Mouse (Mus musculus) CD4-positive helper T cell, adult 2 months (primary cell): ENCODE measurements around the gene Rnf222.
"Not testable (repeated sequence)": the region's sequence is repeated elsewhere in the genome, so short reads cannot be mapped to it uniquely, and the experiment has no call there.

Experiments
- DNase-seq: peaks from one replicate; pipeline ENCODE4 v3.0.0-alpha.2; 2012; ENCODE audit warnings: low read depth, missing footprints, low spot score

Rnf222 gene

GRCm38 (mm10) chr11:68911531-68912177, 23.3 kb downstream of the Rnf222 start:
- DNase-seq = no peak

DNA sequence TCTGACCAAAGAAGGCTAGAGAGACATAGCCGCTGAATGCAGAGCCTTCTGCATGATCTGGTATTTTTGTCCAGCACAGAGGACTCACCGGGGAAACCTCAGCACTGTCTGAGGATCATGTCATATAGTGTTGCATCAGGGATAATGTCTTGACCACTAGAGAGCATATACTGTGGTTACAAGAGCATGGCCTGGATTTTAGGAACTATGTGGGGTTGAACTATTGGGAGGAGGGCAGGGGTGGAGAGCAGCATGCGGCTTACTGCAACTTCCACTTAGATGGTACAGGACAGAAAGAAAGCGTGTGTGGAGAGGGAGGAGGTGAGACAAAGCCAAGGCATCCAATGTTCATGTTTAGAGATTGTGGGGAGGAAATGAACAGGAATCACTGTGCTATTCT, 26.2 kb downstream of the Rnf222 start:
- no peak for DNase-seq

- no peak for DNase-seq
Measured at GRCm38 (mm10) chr11:68923191-68923590, 34.8 kb downstream of the Rnf222 start.

- DNase-seq = no peak
Measured at GRCm38 (mm10) chr11:68924749-68925148, 36.4 kb downstream of the Rnf222 start.

DNA sequence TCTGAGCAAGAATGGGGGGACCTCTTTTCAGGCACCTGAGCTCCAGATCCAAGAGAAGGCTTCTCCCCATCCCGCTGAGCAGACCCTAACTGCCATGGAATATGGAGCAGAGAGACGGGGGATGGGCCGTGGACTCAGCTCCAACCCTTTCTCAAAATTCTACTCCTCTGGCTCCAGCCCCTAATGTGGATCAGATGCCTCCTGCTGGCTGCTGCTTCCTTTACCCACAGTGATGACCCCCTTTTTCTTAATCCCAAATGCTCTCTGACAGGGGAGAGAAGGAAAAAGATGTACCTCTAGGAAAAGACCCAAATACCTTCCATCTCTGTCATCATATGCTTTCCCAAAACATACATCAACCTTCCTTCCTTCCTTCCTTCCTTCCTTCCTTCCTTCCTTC, 38.6 kb downstream of the Rnf222 start, which contains the start of gene Odf4:
TSS of gene Odf4 (minus strand) at position 101 of the 400 bp plus-strand sequence.
- DNase-seq = no peak

DNA sequence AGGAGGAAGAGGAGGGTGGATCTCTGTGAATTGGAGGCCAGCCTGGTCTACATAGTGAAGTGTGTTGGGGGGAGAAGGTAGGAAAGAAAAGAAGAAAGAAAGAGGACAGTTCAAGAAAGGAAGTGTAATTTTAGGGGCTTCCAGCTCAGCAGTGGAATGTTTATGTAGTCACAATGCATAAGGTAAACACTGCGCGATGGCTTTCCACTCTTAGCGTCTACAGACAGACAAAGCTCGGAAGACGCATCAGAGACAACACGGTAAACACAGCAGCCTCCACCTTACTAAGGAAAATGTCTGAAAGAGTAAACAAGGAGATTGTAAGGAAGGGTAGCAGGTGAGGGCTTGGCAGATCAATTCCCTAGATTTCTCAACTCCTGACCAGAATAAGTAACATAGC, 41.6 kb downstream of the Rnf222 start:
- DNase-seq = no peak

DNA sequence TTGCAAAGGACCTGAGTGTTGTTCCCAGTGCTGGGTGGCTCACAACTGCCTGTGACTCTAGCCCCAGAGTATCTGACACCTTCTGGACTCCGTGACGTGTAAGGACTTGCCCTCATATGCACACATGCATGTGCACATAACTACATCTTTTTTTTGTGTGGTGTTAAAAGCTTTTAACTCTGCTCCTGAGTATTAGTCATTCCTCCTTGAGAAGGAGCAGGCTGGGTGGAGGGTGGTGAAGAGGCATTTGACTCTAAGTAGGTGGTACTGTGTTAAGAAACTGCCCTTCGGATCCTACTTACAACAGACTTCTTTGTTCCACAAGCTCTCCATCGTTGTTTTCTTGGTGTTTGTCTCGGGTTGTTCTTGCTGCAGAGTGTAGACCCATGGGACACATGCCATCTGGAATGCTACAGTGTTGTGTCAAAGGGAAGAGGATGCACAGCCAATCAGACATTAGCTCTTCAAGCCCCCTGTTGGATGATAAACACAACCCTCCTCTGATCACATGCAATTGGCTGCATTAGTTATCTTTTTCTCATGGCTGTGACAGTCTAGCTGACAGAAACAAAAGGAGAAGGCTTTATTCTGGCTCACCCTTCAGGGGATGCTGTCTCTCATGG, 45.6 kb downstream of the Rnf222 start:
- no peak for DNase-seq

- DNase-seq = not testable (repeated sequence)
Measured at GRCm38 (mm10) chr11:68936951-68937350, 48.6 kb downstream of the Rnf222 start.

- peak; percentile 88 for DNase-seq
Measured at GRCm38 (mm10) chr11:68939451-68940304, 51.3 kb downstream of the Rnf222 start.

GRCm38 (mm10) chr11:68940516-68940915, 52.2 kb downstream of the Rnf222 start:
- DNase-seq = no peak

DNA sequence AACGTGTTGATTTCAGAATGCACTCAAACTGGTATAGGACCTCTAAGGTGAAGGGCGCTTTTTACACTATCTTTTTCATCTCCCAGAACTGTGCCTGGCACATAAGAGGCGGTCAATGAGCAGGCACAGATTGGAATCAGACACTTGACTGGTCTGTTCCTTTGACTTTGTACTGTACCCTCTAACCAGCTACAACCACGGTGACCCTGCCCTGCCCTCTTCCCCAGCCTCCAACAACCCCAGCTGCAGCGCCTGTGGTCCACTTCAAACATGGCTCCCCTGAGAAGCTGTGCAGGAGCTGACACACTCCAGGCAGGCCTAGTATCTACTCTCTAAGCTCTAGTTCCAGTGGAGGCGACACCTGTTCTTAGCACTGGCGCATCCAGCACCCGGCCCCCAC, 54.4 kb downstream of the Rnf222 start:
- DNase-seq = no peak

DNA sequence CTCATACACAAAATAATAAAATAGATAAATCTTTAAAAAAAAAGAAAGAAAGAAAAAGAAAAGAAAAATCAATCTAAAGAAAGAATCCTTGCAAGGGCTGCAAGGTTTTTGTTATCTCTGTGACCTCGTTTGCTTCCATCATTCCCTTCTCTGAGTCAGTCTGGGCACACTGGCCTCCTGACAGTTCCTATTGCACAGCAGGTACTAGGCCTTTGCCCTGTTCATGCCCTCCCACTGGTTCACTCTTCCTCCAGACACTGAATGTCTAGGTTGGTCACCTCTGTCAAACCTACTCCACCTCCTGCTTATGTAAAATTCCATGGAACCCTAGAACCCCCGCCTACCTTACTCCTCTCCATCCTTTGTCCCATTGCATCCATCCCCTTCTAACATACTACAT, 56.9 kb downstream of the Rnf222 start:
- no peak for DNase-seq
